Mouse (Mus musculus): Measurements from ENCODE around the gene Prickle4.

The Prickle4 gene

DNA sequence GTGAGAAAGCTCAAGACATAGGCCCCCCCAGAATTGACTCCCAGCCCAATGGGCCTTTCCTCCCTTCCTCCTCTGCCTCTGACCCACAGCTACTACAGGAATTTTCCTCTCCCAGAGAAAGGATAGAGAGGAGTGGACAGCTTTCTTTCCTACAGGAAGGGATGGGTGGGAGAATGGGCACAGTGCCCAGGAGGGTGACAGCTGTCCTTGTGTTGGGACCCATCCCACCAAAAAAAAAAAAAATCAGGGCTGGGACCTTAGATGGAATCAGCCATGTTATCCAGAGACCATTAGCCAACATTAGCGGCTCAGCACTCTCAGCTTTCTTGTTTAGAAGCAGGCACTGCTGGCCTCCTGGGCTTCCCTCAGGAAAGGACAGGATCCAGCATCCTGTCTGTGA lies 11.7 kb upstream of the Prickle4 start:
- DNase-seq (ENCODE audit: low read depth) = no peak

DNA sequence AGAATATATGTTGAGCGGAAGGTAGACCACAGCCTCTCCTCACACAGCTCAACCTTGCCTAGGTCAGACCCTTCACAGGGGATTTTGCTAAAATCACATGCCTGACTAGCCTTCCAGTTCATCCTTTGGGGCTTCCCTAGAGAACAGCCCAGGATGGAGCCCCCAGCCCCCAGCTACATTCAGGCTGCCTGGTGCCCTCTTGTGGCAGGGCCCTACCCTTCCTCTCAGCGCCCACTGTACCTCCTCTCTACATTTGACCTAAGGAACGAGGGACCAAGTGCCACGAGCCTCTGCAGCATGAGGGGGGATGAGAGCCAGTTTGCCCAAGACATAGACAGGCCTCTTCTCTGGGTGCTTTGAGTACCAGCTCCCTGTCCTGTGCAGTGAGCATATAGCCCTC lies 10.2 kb upstream of the Prickle4 start:
- DNase-seq (ENCODE audit: low read depth) = no peak

DNA sequence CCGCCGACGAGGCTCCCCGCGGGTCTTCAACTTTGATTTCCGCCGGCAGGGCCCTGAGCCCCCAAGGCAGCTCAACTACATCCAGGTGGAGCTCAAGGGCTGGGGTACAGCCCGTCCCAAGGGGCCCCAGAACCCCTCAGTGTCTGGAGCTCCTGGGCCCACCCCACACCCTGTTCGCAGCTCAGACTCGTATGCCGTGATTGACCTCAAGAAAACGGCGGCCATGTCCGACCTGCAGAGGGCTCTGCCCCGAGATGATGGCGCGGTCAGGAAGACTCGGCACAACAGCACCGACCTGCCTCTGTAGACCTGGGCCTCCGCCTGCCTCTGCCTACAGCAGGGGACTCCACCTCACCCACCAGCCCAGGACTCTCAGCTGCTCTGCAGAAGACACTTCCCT lies 9.0 kb upstream of the Prickle4 start:
- no peak for DNase-seq (ENCODE audit: low read depth)

DNA sequence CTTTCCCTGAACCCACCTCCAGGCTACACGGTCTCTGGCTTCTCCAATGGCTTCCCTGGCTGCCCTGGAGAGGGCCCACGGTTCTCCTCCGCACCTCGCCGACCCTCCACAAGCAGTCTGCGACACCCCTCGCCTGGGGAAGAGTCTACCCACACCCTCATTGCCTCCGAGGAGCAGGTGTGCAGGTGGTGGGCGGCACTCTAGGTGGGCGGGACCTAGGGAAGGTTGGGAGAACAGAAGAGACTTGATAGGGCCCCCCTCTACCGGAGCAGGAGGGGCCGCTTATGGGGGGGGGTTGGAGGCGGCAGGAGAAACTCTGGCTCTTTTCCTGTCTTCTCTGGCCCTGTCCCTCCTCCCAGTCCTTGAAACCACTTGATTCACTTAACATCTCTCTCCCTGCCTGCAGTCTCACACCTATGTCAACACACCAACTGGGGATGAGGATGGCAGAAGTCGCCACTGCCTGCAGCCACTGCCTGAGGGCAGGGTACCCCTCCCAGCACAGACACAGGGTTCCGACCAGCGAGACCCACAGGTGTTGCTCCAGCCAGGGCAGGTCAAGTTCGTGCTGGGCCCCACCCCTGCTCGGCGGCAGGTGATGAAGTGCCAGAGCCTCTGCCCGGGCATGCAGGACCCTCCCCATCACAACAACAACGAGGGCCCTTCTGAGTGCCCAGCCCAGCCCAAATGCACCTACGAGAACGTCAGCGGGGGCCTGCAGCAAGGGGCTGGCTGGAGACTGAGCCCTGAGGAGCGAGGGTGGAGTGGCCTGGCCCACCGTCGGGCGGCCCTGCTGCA lies 8.2 kb upstream of the Prickle4 start:
- no peak for DNase-seq (ENCODE audit: low read depth)

DNA sequence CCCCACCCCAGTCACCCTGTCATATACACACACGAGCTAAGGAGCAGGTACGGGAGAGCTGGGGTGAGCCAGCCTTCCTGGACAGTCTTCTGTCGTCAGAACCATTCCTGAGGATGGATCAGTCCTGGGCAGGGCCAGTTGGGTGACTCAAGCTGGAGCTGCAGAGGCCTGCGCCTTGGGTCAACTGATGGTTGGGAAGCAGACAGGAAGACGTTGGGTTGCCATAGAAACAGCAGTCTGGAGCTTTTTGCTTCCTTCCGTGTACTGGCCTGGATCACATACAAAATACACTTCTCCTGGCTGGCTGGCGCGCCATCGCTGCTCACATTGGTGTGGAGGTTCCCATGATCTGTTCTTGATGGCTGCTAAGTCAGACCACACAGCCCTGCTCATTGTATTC lies 7.3 kb upstream of the Prickle4 start:
- DNase-seq (ENCODE audit: low read depth) = no peak

DNA sequence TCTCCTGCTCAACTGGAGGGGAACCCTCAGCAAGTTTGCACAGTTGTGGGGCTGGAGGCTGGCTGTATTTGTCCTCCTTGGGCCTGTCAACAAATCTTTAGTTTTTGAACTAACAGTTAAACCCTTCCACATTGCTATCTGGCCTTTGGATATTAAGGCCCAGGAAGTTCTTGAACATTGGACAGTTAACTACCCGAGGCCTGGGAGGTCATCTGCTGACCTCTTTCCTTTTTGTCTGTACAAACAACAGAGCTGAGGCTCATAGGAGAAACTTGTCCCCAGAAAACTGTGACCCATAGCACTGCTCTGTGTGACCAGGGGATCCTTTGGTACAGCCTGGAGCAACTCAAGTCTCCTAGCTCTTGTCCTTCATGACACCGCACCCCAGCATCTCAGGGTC lies 4.5 kb upstream of the Prickle4 start:
- no peak for DNase-seq (ENCODE audit: low read depth)

DNA sequence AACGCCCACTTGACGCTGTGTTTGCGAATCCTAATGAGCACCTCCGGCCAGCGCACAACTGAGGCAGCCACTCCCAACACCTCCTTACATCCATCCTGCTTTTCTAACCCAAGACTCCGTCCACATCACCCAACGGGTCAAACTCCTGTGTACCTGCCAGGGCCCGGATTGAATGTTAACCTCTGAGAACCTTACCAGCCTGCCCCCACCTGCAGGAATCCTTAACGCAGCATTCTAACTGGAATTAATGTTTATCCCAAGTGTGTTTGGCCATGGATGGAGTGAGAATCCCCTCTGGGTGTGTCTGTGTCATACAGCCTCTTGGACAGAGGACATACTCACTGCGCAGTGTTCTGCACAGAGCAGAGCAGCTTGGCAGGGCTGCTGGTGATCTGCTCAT lies 3.6 kb upstream of the Prickle4 start:
- no peak for DNase-seq (ENCODE audit: low read depth)

DNA sequence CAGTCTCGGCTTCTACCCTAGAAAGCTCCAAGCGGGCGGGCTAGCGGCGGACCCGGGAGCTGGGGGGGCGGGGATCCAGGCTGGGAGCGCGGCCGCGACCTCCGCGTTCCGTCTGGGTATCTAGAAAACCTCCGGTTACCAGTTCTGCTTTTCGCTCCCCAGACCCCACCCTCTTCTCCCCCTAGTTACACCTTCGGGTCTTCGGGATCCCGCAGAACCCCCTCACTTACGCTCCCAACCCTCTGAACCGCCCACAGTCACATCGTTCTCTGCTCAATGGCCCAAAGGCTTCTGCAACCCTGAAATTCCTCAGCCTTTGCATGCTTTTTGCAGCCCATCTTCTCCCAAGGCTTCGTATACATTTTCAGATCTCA lies 788 bp upstream of the Prickle4 start:
- DNase-seq (ENCODE audit: low read depth) = no peak

DNA sequence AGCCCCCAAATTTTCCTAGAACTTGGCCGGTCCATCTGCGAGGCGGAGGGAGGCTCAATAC lies 264 bp downstream of the Prickle4 start, which contains the start of gene Gm21981:
Gene Gm21981, minus strand, starts transcription at position 14 of the 61 bp plus-strand sequence.
- no peak for DNase-seq (ENCODE audit: low read depth)

DNA sequence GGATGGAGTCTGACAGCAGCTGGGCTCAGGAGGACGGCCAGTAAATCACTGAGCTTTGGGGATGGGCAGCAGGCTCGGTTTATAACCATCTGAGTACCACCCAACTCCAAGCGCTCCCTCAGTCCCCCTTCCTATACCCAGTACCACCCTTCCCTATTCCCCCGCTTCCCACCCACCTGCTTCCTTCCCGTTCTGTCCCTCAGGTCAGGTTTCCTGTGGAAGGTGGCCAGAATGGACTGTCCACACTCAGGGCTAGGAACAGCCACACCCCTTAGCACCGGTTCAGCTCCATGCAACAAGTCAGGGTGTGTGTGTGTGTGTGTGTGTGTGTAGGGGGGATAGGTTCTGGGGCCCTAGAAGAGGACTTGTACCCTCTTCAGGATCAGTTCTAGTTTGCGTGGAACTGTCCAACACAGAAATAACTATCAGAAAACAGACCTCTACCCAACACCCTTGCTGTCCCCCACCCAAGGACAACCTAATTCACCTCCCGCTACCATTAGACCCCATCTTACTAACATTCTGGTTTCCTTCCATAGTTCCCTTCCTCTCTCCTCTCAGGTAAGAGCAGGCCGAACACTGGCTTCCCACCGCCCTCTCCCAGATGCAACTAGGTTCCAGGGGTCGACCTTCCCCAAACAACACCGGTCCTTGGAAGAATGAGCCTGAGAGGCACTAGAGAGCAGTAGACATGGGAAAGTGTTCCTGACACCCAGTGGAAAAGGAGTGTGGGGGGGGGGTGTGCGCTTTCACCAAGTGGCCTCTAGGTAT lies 680 bp downstream of the Prickle4 start:
- DNase-seq (ENCODE audit: low read depth) = no peak

DNA sequence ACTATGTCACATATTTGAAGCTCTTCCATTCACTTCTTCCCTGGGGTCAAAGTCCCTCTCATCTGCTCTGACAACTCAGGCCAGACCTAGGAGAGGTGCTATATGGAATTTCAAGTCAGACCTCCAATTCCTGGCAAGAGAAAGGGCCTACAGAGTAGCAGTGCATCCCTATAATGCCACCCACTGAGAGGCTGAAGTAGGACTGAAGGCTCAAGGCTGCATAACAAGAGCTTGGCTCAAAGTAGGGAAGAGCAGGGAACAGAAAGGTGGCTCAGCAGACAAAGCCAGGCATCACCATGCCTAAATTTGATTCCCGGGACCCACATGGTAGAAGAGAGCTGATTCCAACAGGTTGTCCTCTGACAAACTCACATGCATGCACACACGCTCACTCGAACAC lies 2.9 kb downstream of the Prickle4 start:
- DNase-seq (ENCODE audit: low read depth) = no peak

DNA sequence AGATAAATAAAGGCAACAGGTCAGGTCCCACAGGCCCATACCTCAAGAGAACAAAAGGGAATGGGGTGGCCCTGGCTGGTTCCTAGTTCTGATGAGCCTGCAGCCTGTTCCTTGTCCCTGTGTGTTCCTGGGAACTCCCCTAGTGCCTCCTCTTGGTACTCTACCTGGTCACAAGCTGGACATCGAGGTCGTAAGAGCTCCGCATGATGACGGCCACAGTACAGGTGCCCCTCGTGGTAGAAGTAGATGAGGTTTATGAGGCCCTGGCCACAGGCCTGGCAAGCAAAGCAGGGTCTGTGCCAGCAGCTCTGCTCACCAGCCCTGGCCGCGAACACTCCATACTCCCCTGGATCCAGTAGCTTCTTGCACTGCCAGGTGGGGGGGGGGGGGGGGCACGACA lies 4.6 kb downstream of the Prickle4 start:
- no peak for DNase-seq (ENCODE audit: low read depth)

DNA sequence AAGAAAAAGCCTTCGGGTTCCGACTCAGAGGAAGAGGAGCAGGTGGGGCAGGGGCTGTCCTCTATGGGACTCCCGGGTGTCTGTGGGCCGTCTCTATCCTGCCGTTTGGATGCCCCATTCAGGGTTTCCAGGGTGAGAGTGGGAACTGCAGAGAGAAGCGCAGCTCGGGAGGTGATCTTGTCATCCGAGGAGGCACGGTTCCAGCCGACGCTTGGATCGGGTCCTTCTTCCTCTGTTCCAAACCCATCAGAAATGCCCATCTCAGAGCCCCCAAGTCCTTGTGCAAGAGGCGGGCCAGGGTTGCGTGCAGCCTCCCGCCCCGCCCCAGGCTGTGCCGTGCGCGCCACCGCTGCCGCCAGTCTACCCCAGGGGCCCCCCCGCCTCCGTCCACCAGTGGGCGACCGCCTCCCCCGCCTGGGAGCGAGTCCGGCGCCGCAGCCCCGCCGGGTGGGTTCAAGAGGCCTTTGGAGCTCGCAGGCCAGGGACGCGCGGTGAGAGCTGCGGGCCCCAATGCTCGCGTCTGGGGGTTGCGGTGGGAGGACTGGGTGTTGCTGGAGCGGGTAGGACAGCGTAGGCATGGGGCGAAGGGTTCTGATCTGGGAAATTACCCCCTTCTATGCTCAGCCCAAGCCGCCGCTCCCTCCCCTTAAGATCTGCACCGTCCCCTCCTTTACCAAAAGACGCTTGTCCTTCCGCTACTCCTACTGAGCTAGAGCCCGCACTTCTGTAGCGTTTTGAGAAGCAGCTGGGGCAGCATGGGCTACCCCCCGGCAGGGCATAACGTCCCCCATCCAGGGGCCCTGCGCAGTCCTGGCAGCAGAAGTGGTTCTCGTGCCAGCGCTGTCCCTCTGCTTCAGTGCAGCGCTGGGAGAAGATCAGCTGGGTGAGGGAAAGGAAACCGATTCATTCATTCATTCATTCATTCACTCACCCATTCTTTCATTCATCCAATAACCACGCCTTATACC lies 5.6 kb downstream of the Prickle4 start, which contains the start of gene Frs3:
Gene Frs3, plus strand, starts transcription at position 423 of the 968 bp plus-strand sequence.
- peak; percentile 74 for DNase-seq (ENCODE audit: low read depth)

DNA sequence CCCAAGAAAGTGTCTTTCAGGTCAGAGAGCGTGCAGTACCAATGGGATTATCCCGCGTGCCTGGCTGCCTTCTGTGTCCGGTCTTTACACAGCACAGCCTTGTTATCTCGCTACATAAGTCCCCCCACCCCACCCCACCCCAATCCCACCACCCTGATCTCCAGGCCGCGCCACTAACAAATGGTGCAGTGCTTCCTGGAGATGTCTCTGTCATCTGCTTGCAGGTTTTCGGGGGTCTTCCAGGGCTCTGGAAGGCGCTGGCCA lies 6.3 kb downstream of the Prickle4 start, which contains the start of gene Tomm6:
Gene Tomm6, minus strand, starts transcription at position 43 of the 264 bp plus-strand sequence.
- DNase-seq (ENCODE audit: low read depth) = no peak

DNA sequence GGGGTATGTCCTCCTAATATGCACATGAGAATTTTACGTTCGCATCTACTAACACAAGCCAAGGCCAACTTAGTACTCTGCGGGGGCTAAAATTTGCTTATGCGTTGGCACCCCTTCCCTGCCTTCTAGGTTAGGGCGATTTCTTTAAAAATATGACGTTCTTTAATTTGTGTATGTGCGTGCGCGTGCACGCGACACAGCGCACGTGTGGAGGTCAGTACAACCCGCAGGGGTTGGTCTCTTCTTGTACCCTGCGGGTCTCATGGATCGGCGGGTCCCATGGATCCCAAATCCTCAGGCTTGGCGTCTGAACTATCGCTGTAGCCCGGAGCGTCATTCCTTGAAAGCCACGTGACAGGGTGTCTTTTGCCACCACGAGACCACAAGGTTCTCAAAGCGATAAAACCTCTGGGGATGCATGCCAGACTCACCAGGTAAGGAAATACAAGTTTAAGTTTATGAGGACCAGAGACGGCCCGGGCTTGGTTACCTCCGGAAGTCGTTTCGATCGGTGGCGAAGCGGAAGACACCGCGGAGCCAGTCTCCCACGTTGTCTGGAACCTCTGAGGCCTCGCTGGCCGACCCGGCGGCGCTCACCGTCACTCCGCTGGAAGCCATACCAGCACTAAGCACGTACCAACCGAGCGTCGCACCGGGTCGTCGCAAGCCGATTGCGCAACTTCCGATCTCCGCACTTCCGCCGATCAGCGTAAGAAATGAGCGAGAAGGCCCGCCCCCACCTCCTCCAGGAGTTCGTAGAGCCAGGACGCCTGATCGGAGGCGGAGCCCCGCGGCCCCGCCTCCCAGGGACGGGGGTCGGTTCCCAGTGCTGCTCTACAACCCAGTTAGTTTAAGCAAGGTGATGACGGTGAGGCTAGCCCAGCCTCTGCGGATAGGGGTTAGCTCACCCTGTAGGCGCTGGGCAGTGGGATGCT lies 6.9 kb downstream of the Prickle4 start:
- DNase-seq (ENCODE audit: low read depth) = peak; percentile 98

DNA sequence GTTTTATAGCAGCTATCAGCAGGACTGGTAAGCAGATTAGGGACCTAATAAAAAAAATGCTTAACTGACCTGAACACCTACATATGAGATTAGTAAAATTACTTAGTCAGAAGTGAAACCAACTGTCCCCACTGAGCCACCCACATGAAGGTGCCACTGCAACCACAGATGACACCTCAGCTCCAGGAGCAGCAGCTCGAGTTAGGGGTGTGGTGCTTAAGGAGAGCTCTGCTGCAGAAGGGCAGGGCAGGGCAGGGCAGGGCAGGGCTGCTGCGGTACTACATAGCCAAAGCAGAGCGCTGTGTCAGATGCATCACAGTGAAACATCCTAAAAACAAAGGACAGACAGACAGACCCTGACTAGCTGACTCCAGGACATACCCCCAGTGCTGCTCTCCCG lies 11.7 kb downstream of the Prickle4 start:
- DNase-seq (ENCODE audit: low read depth) = peak; percentile 59

DNA sequence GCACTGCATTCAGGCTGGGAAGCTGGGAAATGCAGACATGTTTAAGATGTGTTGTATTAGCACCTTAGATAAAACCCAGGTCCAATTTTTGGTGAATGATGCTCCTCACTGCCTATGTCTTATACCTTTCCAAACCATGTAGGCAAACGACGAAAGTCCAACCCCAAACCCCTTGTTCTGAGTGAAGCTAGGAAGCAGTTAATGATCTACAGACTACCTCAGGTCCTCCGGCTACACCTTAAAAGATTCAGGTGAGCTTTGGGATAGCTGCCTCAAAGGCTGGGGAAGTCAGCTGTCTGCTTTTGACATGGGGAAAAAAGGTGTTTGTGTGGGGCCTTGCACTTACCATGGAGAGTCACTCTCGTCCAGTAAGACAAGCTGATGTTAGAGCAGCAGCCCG lies 15.8 kb downstream of the Prickle4 start:
- no peak for DNase-seq (ENCODE audit: low read depth)

DNA sequence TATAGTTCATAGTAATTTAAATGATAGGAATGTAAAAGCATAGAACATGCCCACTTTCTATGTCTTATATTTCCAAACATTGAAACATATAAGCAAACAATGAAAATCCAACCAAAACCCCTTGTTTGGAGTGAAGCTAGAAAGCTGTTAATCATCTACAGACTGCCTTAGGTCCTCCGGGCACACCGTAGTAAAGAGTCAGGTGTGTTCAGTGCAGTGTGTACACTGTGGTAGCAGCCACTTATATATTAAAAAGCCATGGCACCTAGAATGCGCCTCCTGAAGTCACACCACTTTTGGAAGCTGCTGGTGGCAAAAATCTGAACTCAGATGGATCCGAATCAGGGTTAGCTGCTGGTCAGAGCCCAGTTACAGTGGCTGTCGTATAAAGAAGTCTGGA lies 16.3 kb downstream of the Prickle4 start:
- DNase-seq (ENCODE audit: low read depth) = no peak

DNA sequence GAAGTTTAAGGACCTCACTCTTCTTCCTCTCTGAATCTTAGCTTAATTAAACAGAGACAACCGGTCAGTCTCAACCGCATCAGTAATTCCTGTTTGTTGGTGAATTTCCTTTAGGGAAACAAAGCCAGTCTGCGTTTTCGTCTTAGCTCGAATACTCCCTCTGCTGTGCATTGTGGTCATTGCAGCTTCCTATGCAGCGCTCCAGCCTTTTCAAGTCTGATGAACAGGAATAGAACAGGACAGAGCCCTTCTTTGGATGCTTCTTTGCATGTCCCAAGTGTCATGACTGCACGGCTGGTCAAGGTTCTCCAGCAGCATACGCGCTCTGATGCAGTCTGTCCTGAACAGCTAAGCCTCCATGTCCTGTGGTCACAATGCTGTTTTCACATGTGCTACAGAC lies 18.0 kb downstream of the Prickle4 start:
- DNase-seq (ENCODE audit: low read depth) = peak; percentile 78

DNA sequence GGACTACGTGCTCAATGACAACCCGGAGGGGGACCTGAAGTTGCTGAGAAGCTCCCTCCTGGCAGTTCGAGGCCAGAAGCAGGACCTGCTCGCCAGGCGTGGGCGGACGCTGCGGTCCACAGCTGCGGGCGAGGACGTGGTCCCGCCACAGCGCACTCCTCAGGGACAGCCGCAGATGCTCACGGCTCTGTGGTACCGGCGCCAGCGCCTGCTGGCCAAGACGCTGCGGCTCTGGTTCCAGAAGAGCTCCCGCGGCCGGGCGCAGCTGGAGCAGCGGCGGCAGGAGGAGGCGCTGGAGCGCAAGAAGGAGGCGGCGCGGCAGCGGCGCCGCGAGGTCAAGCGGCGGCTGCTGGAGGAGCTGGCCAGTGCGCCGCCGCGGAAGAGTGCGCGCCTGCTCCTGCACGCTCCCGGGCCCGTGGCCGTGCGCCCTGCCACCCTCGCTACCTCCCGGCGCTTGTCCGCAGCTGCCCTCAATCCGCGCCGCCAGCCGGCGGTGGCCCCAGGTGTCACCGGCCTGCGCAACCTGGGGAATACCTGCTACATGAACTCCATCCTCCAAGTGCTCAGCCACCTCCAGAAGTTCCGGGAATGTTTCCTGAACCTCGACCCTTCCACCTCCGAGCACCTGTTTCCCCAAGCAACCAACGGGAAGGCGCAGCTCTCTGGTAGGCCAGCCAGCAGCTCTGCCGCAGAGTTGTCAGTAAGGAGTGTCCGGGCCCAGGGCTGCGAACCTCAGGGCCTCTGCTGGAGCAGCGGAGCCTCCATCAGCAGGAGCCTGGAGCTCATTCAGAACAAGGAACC lies 22.0 kb downstream of the Prickle4 start:
- DNase-seq (ENCODE audit: low read depth) = no peak

DNA sequence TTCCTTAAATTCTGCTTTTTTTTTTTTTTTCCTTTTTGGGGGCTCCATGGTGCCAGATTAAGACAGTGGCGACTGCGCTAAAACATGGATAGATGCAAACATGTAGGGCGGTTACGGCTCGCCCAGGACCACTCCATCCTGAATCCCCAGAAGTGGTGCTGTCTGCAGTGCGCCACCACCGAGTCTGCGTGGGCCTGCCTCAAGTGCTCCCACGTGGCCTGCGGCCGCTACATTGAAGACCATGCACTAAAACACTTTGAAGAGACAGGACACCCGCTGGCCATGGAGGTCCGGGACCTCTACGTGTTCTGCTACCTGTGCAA lies 22.6 kb downstream of the Prickle4 start:
- no peak for DNase-seq (ENCODE audit: low read depth)
